Mouse (Mus musculus) limb, embryonic 13.5 days (tissue): Measurements from ENCODE around the gene Obp2b. TPM values are rescaled to one million over a fixed set of nuclear protein-coding genes. Genes with fewer than 3 reads are reported as not detected.

Source experiments
- ATAC-seq: fragments of 200-750 bp; cut with Nextera tagmentation; 2 replicates; pipeline ENCODE4 v1.8.0; 2017; ENCODE audit warnings: low read depth, moderate number of reproducible peaks, moderate TSS enrichment; ENCODE audit not compliant: low FRiP score
- H3K27ac ChIP-seq: fragments of 300-500 bp; sonication (generic); 2 replicates; pipeline ENCODE4 v1.5.1; 2015; ENCODE audit warnings: inconsistent platforms, mild to moderate bottlenecking, moderate library complexity
- H3K27me3 ChIP-seq: fragments of 300-500 bp; sonication (generic); 2 replicates; pipeline ENCODE4 v1.6.1; 2015; ENCODE audit warnings: mild to moderate bottlenecking, inconsistent platforms
- H3K36me3 ChIP-seq: fragments of 300-500 bp; sonication (generic); 2 replicates; pipeline ENCODE4 v1.6.1; 2015; ENCODE audit warnings: inconsistent platforms, mild to moderate bottlenecking, moderate library complexity
- H3K4me1 ChIP-seq: fragments of 300-500 bp; sonication (generic); 2 replicates; pipeline ENCODE4 v1.6.1; 2015; ENCODE audit warnings: inconsistent platforms
- H3K4me2 ChIP-seq: fragments of 300-500 bp; sonication (generic); replicated peaks from 2 replicates; pipeline ENCODE4 v1.6.1; 2015; ENCODE audit warnings: inconsistent platforms, mild to moderate bottlenecking, moderate library complexity
- H3K4me3 ChIP-seq: fragments of 300-500 bp; sonication (generic); 2 replicates; pipeline ENCODE4 v1.5.1; 2015; ENCODE audit warnings: moderate library complexity, mild to moderate bottlenecking, inconsistent platforms
- H3K9ac ChIP-seq: fragments of 300-500 bp; sonication (generic); 2 replicates; pipeline ENCODE4 v1.6.1; 2015; ENCODE audit warnings: mild to moderate bottlenecking, inconsistent platforms
- H3K9me3 ChIP-seq: fragments of 300-500 bp; sonication (generic); 2 replicates; pipeline ENCODE4 v1.6.1; 2016; ENCODE audit warnings: inconsistent platforms
- WGBS: fragments of 180-500 bp; shearing (Covaris S2); methylation state at CpG from one replicate; pipeline ENCODE4 v1.1.7; 2015; 5-methylcytosine and 5-hydroxymethylcytosine counted together
- polyA plus RNA-seq: library from polyadenylated mRNA; unstranded; fragments of >200 nt; fragmentation: Nextera tagmentation; extraction: Ambion mirVana; gene quantifications from 2 replicates; pipeline ENCODE4 v1.2.1, GENCODE M21; 2015

Obp2b gene
- polyA plus RNA-seq, 1 experiment from 2014 or later = not detected

DNA sequence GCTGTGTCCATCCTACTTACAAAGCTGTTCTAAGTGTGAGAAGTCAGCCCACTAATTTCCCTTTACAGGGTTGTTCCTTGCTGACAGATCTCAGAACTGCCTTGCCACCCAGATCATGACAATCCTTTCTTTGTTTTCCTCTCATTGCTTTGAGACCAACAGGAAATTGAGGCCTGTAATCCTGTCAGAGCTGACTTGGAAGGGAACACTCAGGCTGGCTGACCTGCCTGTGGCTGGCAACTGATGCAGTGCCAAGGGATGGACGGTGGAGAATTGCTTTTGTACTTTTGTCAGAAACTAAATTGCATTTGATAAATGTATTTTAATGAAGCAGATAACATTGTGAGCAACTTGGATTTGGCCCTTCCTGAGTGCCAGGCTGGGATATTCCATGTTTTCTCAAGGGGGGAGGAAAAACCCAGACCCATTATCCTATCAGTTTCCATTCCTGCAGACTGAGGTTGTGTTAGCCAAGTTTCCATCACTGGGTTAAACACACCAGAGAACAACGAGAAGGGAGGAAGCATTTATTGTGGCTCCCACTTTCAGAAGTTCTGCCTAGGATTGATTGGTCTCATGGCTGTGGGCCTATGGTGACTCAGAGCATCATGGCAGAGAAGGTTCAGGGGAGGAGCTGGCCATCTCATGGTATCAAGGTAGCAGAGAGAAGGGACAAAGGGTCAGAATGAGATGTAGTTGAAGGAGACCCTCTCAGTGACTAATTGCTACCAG, 3.4 kb upstream of the Obp2b start:
- no peak for ATAC-seq
- Histone ChIP-seq H3K4me1 (no peaks in the 10 kb centered on the region), H3K4me2 (no peak overlapping the region), H3K4me3 (no peak overlapping the region), H3K9ac (no peak overlapping the region), H3K36me3 (no peaks in the 10 kb centered on the region), H3K27ac (no peak overlapping the region), H3K27me3 (no peaks in the 10 kb centered on the region), H3K9me3 (no peaks in the 10 kb centered on the region)
- WGBS = 59% methylated on average over 2 of the region's 2 CpGs

DNA sequence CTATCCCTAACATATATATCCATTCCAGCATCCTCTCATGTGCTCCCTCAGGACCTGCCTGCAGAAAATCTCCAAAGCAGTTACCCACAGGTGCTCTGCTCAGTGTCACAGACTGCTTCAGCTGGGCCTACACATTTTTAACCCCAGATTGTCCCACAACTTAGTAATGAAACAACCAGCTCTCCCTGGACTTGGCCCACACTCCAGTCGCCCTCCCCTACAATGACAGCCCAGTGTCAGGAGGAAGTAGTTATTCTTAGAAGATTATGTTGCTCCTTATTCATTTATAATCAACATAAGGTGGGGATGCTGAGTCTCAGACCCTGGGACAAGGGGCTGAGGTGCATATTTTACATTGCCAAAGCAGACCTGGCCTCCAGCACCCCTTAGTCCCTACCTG, 4.9 kb downstream of the Obp2b start:
- ATAC-seq = no peak
- H3K4me3 ChIP-seq = no peak overlapping the region
- WGBS = 64% methylated on average over 1 of the region's 1 CpGs
- no peaks in the 10 kb centered on the region for H3K9me3 ChIP-seq
- no peak overlapping the region for H3K27ac ChIP-seq
- H3K27me3 ChIP-seq = no peaks in the 10 kb centered on the region
- H3K4me1 ChIP-seq = no peaks in the 10 kb centered on the region
- H3K4me2 ChIP-seq = no peak overlapping the region
- H3K36me3 ChIP-seq = no peaks in the 10 kb centered on the region
- H3K9ac ChIP-seq = no peak overlapping the region

DNA sequence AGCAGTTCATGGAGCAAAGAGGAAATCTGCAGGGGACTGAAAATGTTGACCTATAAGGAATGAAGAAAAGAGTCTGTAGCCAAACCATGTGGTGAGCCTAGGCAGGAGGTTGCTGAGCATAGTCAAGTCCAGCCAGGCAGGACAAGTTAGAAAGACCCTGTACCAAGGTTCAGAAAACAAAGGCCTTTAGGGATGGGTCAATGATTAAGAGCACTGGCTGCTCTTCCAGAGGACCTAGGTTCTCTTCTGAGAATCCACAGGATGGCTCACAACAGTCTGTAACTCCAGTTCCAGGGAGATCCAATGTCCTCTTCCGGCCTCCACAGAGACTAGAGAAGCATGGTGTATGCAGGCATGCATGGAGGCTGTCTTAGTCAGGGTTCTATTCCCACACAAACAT, 17.4 kb downstream of the Obp2b start:
- H3K36me3 ChIP-seq = no peaks in the 10 kb centered on the region
- no peak for ATAC-seq
- 0 out of 2 replicates have a peak, but pooled peaks cover 3% of the 10 kb centered on the region for H3K9me3 ChIP-seq
- no peaks in the 10 kb centered on the region for H3K4me1 ChIP-seq
- H3K9ac ChIP-seq = no peak overlapping the region
- no peaks in the 10 kb centered on the region for H3K27me3 ChIP-seq
- WGBS = 94% methylated on average over 1 of the region's 1 CpGs
- H3K4me2 ChIP-seq = no peak overlapping the region
- H3K27ac ChIP-seq = no peak overlapping the region
- H3K4me3 ChIP-seq = no peak overlapping the region

- Histone ChIP-seq H3K4me3 (no peak overlapping the region), H3K9me3 (0 out of 2 replicates have a peak, but pooled peaks cover 3% of the 10 kb centered on the region), H3K4me1 (no peaks in the 10 kb centered on the region), H3K36me3 (no peaks in the 10 kb centered on the region), H3K4me2 (no peak overlapping the region), H3K9ac (no peak overlapping the region), H3K27ac (no peak overlapping the region), H3K27me3 (no peaks in the 10 kb centered on the region)
- no peak for ATAC-seq
- 49% methylated on average over 4 of the region's 4 CpGs for WGBS
Measured at GRCm38 (mm10) chr2:25758064-25758625, 21.3 kb downstream of the Obp2b start.

DNA sequence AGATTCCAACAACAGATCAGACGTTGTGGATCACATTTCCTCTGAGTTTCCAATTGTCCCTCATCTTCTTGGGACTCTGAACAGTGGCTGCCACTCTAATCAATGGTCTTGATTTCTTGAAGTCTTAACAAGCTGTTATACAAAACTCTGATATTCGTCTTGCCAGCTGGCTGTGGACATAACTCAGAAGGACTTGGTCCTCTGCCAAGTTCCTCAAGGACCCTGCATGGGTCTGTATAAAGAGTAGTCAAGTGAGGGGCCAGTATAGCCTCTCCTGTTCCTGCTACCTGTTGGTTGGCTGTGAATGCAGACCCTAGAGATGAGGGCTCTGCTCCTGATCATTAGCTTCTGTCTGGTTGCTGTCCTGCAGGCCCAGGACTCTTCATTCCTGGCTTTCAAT, 28.5 kb downstream of the Obp2b start, which contains the start of gene Lcn3:
Gene Lcn3, plus strand, starts transcription at position 301 of the 400 bp plus-strand sequence.
- WGBS = 36% methylated on average over 2 of the region's 2 CpGs
- ATAC-seq = no peak
- no peak within 1 kb of the TSS for H3K9ac ChIP-seq

DNA sequence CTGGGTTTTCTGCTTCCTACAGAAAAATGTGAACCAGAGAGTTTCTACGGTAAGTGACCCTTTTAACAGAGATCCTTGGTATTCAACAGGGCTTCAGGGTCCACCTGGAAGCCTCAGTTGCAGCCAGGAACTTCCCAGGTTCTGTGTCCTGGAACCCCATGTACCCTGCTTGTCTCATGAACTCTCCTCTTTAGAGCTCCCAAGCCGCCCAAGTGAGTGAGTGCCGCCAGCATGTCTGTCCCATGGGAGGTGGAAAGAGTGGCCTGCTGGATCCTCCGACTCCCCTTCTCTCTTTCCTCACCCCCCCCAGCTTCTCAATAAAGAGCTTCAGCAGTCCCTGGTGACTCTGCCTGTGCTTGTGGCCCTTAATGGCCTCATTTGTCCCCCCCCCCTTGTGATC, 31.0 kb downstream of the Obp2b start:
- H3K9me3 ChIP-seq = no peaks in the 10 kb centered on the region
- H3K9ac ChIP-seq = no peak overlapping the region
- H3K36me3 ChIP-seq = no peaks in the 10 kb centered on the region
- ATAC-seq = no peak
- no peak overlapping the region for H3K4me2 ChIP-seq
- WGBS = 76% methylated on average over 4 of the region's 4 CpGs
- no peak overlapping the region for H3K27ac ChIP-seq
- no peak overlapping the region for H3K4me3 ChIP-seq
- H3K4me1 ChIP-seq = no peaks in the 10 kb centered on the region
- H3K27me3 ChIP-seq = no peaks in the 10 kb centered on the region

More for the DNA sequence above, 28.5 kb downstream of the Obp2b start, which contains the start of gene Lcn3:
- Histone ChIP-seq H3K4me3 (no peak within 1 kb of the TSS), H3K36me3 (no peaks in the 10 kb centered on the region), H3K27ac (no peak within 1 kb of the TSS), H3K9me3 (no peaks in the 10 kb centered on the region), H3K4me1 (no peaks in the 10 kb centered on the region), H3K27me3 (no peaks in the 10 kb centered on the region), H3K4me2 (no peak within 1 kb of the TSS)

GRCm38 (mm10) chr2:25773507-25773906, 36.7 kb downstream of the Obp2b start:
- H3K4me2 ChIP-seq = no peak overlapping the region
- H3K9me3 ChIP-seq = no peaks in the 10 kb centered on the region
- H3K27ac ChIP-seq = no peak overlapping the region
- no peak overlapping the region for H3K9ac ChIP-seq
- ATAC-seq = no peak
- 82% methylated on average over 2 of the region's 2 CpGs for WGBS
- no peaks in the 10 kb centered on the region for H3K4me1 ChIP-seq
- no peaks in the 10 kb centered on the region for H3K27me3 ChIP-seq
- H3K4me3 ChIP-seq = no peak overlapping the region
- no peaks in the 10 kb centered on the region for H3K36me3 ChIP-seq

GRCm38 (mm10) chr2:25774640-25775039, 37.8 kb downstream of the Obp2b start:
- Histone ChIP-seq H3K36me3 (no peaks in the 10 kb centered on the region), H3K4me1 (no peaks in the 10 kb centered on the region), H3K27me3 (no peaks in the 10 kb centered on the region), H3K9me3 (no peaks in the 10 kb centered on the region), H3K9ac (no peak overlapping the region), H3K4me3 (no peak overlapping the region), H3K27ac (no peak overlapping the region), H3K4me2 (no peak overlapping the region)
- WGBS = 77% methylated on average over 2 of the region's 2 CpGs
- ATAC-seq = no peak

GRCm38 (mm10) chr2:25775991-25776390, 39.2 kb downstream of the Obp2b start:
- no peak for ATAC-seq
- Histone ChIP-seq H3K4me3 (no peak overlapping the region), H3K27ac (no peak overlapping the region), H3K9ac (no peak overlapping the region), H3K27me3 (no peaks in the 10 kb centered on the region), H3K4me1 (no peaks in the 10 kb centered on the region), H3K4me2 (no peak overlapping the region), H3K9me3 (no peaks in the 10 kb centered on the region), H3K36me3 (no peaks in the 10 kb centered on the region)
- WGBS = 80% methylated on average over 3 of the region's 3 CpGs

DNA sequence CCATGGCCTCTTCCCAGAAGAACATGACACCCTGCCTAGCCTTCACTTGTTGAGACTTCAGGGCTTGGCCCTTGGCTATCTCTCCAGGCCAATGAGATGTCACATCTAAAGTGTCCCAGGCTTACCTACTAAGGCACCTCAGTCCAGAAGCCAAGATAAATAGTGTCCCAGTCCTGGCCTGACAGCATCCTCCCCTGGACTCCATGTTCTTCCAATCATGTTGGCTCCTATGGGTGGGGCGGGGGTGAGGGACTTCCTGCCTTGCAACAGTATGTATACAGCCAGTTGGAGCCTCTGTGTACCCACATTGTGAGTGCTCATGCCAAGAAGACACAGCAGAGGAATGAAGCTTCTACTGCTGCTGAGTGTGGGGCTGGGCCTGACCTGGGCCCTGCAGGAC, 39.9 kb downstream of the Obp2b start, which contains the start of gene Lcn11:
Gene Lcn11, plus strand, starts transcription at position 301 of the 400 bp plus-strand sequence.
- no peak for ATAC-seq

DNA sequence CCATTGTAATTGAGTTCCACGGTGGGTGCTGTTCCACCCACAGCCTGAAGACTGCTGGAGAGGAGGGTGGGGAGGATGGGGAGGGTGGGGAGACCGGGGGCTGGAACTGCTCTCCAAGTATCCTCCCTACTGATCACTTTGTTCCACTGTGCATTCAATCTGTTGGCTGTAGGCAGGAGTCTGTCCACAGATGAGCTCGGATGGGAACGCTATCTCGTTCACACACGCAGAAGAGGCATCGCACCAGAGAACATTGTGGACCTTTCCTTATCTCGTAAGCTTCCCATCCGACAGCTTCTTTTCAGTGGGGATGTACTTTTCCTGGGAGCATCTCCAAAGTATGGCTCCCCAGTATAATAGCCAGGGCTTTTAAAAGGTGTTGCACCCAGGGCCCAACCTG, 42.3 kb downstream of the Obp2b start:
- ATAC-seq = no peak
- no peaks in the 10 kb centered on the region for H3K4me1 ChIP-seq
- no peak overlapping the region for H3K9ac ChIP-seq
- H3K9me3 ChIP-seq = no peaks in the 10 kb centered on the region
- 89% methylated on average over 9 of the region's 9 CpGs for WGBS
- H3K4me2 ChIP-seq = no peak overlapping the region
- H3K4me3 ChIP-seq = no peak overlapping the region
- no peaks in the 10 kb centered on the region for H3K27me3 ChIP-seq
- no peaks in the 10 kb centered on the region for H3K36me3 ChIP-seq
- no peak overlapping the region for H3K27ac ChIP-seq

More for the DNA sequence above, 39.9 kb downstream of the Obp2b start, which contains the start of gene Lcn11:
- H3K9ac ChIP-seq = no peak within 1 kb of the TSS
- no peaks in the 10 kb centered on the region for H3K4me1 ChIP-seq
- H3K4me2 ChIP-seq = no peak within 1 kb of the TSS
- no peaks in the 10 kb centered on the region for H3K27me3 ChIP-seq
- no peak within 1 kb of the TSS for H3K27ac ChIP-seq
- 85% methylated on average over 1 of the region's 1 CpGs for WGBS
- no peak within 1 kb of the TSS for H3K4me3 ChIP-seq
- H3K36me3 ChIP-seq = no peaks in the 10 kb centered on the region
- H3K9me3 ChIP-seq = no peaks in the 10 kb centered on the region

DNA sequence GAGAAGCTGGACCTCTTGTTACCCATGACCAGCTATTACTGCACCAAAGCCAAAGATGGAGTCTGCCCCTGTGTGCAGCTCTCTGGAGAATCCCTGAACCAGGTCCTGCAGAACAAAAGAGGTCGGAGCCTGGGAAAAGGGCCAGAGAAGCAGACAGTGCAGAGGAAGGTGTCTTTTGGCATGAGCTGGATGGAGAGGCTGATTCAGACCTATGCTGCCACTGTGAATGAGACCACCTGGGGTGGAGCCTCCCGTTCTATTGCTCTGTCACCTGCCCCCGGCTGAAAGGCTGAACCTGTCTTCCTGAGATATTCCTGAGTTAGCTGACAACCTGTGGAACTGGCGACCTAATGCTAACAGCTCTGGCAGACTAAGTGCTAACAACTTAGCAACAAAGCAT, 44.1 kb downstream of the Obp2b start:
- no peaks in the 10 kb centered on the region for H3K4me1 ChIP-seq
- no peak for ATAC-seq
- H3K9ac ChIP-seq = no peak overlapping the region
- H3K36me3 ChIP-seq = no peaks in the 10 kb centered on the region
- no peaks in the 10 kb centered on the region for H3K9me3 ChIP-seq
- no peaks in the 10 kb centered on the region for H3K27me3 ChIP-seq
- no peak overlapping the region for H3K27ac ChIP-seq
- no peak overlapping the region for H3K4me2 ChIP-seq
- H3K4me3 ChIP-seq = no peak overlapping the region
- 34% methylated on average over 4 of the region's 4 CpGs for WGBS
